Mouse (Mus musculus) cerebellum, postnatal 10 days (tissue): ENCODE data around the gene Gzf1.

Experiments used
- DNase-seq, 2 experiments: peaks; one replicate each; pipeline ENCODE4 v3.0.0; 2021; ENCODE audit warnings: mixed read lengths in 2 of 2

The Gzf1 gene

GRCm38 (mm10) chr2:148680775-148681291 is at the start of gene Gzf1:
Gzf1 (plus strand) TSS chr2:148681023.
- DNase-seq, result peak; percentile 100

- DNase-seq, result peak; percentile 28 to 43
These were observed 49.2 kb upstream of the Gzf1 start for GRCm38 (mm10) chr2:148631602-148632001.

GRCm38 (mm10) chr2:148634466-148634865 is 46.4 kb upstream of the Gzf1 start:
- DNase-seq, result no peak

GRCm38 (mm10) chr2:148642610-148643370 is 38.0 kb upstream of the Gzf1 start:
- DNase-seq, result no peak

GRCm38 (mm10) chr2:148644421-148645000 is 36.3 kb upstream of the Gzf1 start:
- DNase-seq, result no peak

GRCm38 (mm10) chr2:148650587-148651357 is 30.1 kb upstream of the Gzf1 start:
- no peak for DNase-seq

- DNase-seq, result peak; percentile 73 to 76
These were observed 25.9 kb upstream of the Gzf1 start for GRCm38 (mm10) chr2:148654961-148655360.

GRCm38 (mm10) chr2:148663458-148663857 is 17.4 kb upstream of the Gzf1 start:
- DNase-seq, result no peak

GRCm38 (mm10) chr2:148672199-148673096 is 8.4 kb upstream of the Gzf1 start, which contains the start of gene Nxt1:
Nxt1 (plus strand) TSS chr2:148672601.
- DNase-seq, result peak; percentile 99

GRCm38 (mm10) chr2:148677801-148678200 is 3.0 kb upstream of the Gzf1 start:
- DNase-seq, result peak; percentile 93

GRCm38 (mm10) chr2:148679346-148679745 is 1.5 kb upstream of the Gzf1 start:
- peak; percentile 45 to 48 for DNase-seq

- DNase-seq, result peak; percentile 69 to 71
These were observed 653 bp downstream of the Gzf1 start for GRCm38 (mm10) chr2:148681461-148681891.

- DNase-seq, result no peak
These were observed 2.2 kb downstream of the Gzf1 start for GRCm38 (mm10) chr2:148683031-148683430.

- DNase-seq, result no peak
These were observed 4.1 kb downstream of the Gzf1 start for GRCm38 (mm10) chr2:148684972-148685371.

GRCm38 (mm10) chr2:148685709-148686108 is 4.9 kb downstream of the Gzf1 start:
- DNase-seq, result no peak

- no peak for DNase-seq
These were observed 6.0 kb downstream of the Gzf1 start for GRCm38 (mm10) chr2:148686862-148687261.

- DNase-seq, result no peak
These were observed 7.1 kb downstream of the Gzf1 start for GRCm38 (mm10) chr2:148687971-148688370.

GRCm38 (mm10) chr2:148689444-148690140 is 8.8 kb downstream of the Gzf1 start:
- no peak for DNase-seq

- no peak for DNase-seq
These were observed 9.5 kb downstream of the Gzf1 start for GRCm38 (mm10) chr2:148690291-148690690.

- no peak for DNase-seq
These were observed 10.0 kb downstream of the Gzf1 start for GRCm38 (mm10) chr2:148690781-148691180.

GRCm38 (mm10) chr2:148698571-148698970 is 17.7 kb downstream of the Gzf1 start:
- no peak for DNase-seq
